Mouse (Mus musculus) myocyte (in vitro differentiated cells): ENCODE measurements around the gene Serhl.

ENCODE experiments used
- E2F4 ChIP-seq: IDR thresholded peaks from one replicate; pipeline ENCODE4 v1.6.1; 2011; ENCODE audit warnings: mild to moderate bottlenecking, control low read depth, moderate library complexity; ENCODE audit not compliant: insufficient read depth
- MAX ChIP-seq: IDR thresholded peaks from one replicate; pipeline ENCODE4 v1.6.1; 2011; ENCODE audit warnings: low read depth, mild to moderate bottlenecking, control low read depth
- POLR2AphosphoS2 ChIP-seq: IDR thresholded peaks from one replicate; pipeline ENCODE4 v1.6.1; 2011; ENCODE audit warnings: low read depth, control low read depth; ENCODE audit not compliant: insufficient read length
- TCF3 ChIP-seq: IDR thresholded peaks from one replicate; pipeline ENCODE4 v1.6.1; 2011; ENCODE audit warnings: low read depth, control low read depth; ENCODE audit not compliant: insufficient read length
- USF1 ChIP-seq: IDR thresholded peaks from one replicate; pipeline ENCODE4 v1.6.1; 2011; ENCODE audit warnings: low read depth, mild to moderate bottlenecking, control low read depth, moderate library complexity

- no peak for TF ChIP-seq E2F4
- TF ChIP-seq TCF3: no peak
- no peak for TF ChIP-seq USF1
- TF ChIP-seq POLR2AphosphoS2: peak; percentile 55
- no peak for TF ChIP-seq MAX
Observed at GRCm38 (mm10) chr15:83162818-83163485, 73.6 kb downstream of the Serhl start.
